Mouse (Mus musculus) lung, postnatal 0 days (tissue): ENCODE measurements around the gene Mcoln1.

ENCODE experiments used
- CTCF ChIP-seq: IDR thresholded peaks from 2 replicates; pipeline ENCODE4 v1.5.1; 2016; ENCODE audit warnings: antibody characterized with exemption, mild to moderate bottlenecking
- EP300 ChIP-seq: IDR thresholded peaks from 2 replicates; pipeline ENCODE4 v1.6.1; 2016; ENCODE audit warnings: antibody characterized with exemption, mild to moderate bottlenecking, control low read depth

DNA sequence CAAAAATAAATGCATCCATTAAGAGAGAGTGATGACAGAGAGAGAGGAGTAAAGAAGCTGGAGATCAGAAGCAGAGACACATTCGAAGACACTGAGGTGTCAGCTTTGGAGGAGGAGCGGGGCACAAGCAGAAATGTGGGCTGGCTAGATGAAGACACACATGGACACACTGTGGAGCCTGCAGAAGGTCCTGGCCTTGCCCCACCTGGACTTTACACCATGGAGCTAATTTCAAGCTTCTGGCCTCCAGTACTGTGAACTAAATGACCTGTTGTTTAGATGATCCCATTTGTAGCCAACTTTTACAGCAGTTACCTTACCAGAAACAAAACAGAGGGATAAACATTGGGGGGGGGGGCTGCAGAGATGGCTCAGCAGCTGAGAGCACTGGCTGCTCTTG, 37.0 kb upstream of the Mcoln1 start:
- no peak for TF ChIP-seq CTCF
- TF ChIP-seq EP300, result no peak
